Mouse (Mus musculus) C2C12 (cell line): ENCODE data around the gene Nav2.

Experiments
- CEBPB ChIP-seq: IDR thresholded peaks from one replicate; pipeline ENCODE4 v1.6.1; 2011; ENCODE audit warnings: low read depth, mild to moderate bottlenecking, control low read depth, moderate library complexity
- CTCF ChIP-seq: IDR thresholded peaks from one replicate; pipeline ENCODE4 v1.5.1; 2011; ENCODE audit not compliant: control insufficient read depth, insufficient read depth, insufficient read length
- FOSL1 ChIP-seq: IDR thresholded peaks from one replicate; pipeline ENCODE4 v1.8.0; 2011; ENCODE audit warnings: mild to moderate bottlenecking, low read length; ENCODE audit not compliant: poor library complexity, insufficient read depth, severe bottlenecking
- MAX ChIP-seq: IDR thresholded peaks from one replicate; pipeline ENCODE4 v1.6.1; 2011; ENCODE audit warnings: mild to moderate bottlenecking, control low read depth
- MYOD1 ChIP-seq: IDR thresholded peaks from one replicate; pipeline ENCODE4 v1.6.1; 2011; ENCODE audit warnings: low read depth; ENCODE audit not compliant: control insufficient read depth, insufficient read length
- MYOG ChIP-seq: IDR thresholded peaks from one replicate; pipeline ENCODE4 v1.6.1; 2011; ENCODE audit not compliant: control insufficient read depth, insufficient read length; ENCODE audit errors: extremely low read depth
- USF1 ChIP-seq: IDR thresholded peaks from one replicate; pipeline ENCODE4 v1.6.1; 2011; ENCODE audit warnings: low read depth, mild to moderate bottlenecking, control low read depth, moderate library complexity

GRCm38 (mm10) chr7:49544775-49545705 lies 636.5 kb downstream of the Nav2 start:
- TF ChIP-seq CTCF: no peak
- TF ChIP-seq MAX: no peak
- no peak for TF ChIP-seq MYOD1
- TF ChIP-seq USF1: no peak
- TF ChIP-seq FOSL1: no peak
- no peak for TF ChIP-seq CEBPB
- no peak for TF ChIP-seq MYOG
